Mouse (Mus musculus) layer of hippocampus, postnatal 10 days (tissue): Measurements from ENCODE around the gene Prickle4. TPM values are rescaled to one million over a fixed set of nuclear protein-coding genes. Genes with fewer than 3 reads are reported as not detected.
"Not testable (repeated sequence)": the region's sequence is repeated elsewhere in the genome, so short reads cannot be mapped to it uniquely, and the experiment has no call there.

Experiments
- DNase-seq, 2 experiments: peaks; one replicate each; pipeline ENCODE4 v3.0.0; 2021; ENCODE audit warnings: low spot score in 2 of 2
- total RNA-seq, 2 experiments: library from RNA; stranded (reverse); gene quantifications; 2 replicates each; pipeline ENCODE4 v1.2.3; 2021

The Prickle4 gene
- total RNA-seq, 2 experiments from 2014 or later, result 1.9 to 4.3 TPM

- peak; percentile 42 to 57 for DNase-seq
These were observed 22.0 kb downstream of the Prickle4 start for GRCm38 (mm10) chr17:47672311-47673111.

GRCm38 (mm10) chr17:47671988-47672310, 22.6 kb downstream of the Prickle4 start:
- DNase-seq, result no peak

- DNase-seq, result no peak
These were observed 25.4 kb downstream of the Prickle4 start for GRCm38 (mm10) chr17:47669166-47669565.

- DNase-seq, result no peak
These were observed 30.1 kb downstream of the Prickle4 start for GRCm38 (mm10) chr17:47664474-47664873.

- no peak for DNase-seq
These were observed 31.4 kb downstream of the Prickle4 start for GRCm38 (mm10) chr17:47663009-47663713.

GRCm38 (mm10) chr17:47658741-47659243, 35.7 kb downstream of the Prickle4 start:
- no peak for DNase-seq

- no peak for DNase-seq
These were observed 36.6 kb downstream of the Prickle4 start for GRCm38 (mm10) chr17:47657901-47658300.

GRCm38 (mm10) chr17:47655697-47656096, 38.8 kb downstream of the Prickle4 start:
- DNase-seq, result no peak

GRCm38 (mm10) chr17:47654346-47654745, 40.2 kb downstream of the Prickle4 start:
- not testable (repeated sequence) for DNase-seq

- no peak for DNase-seq
These were observed 42.6 kb downstream of the Prickle4 start for GRCm38 (mm10) chr17:47651953-47652352.

- no peak for DNase-seq
These were observed 45.6 kb downstream of the Prickle4 start for GRCm38 (mm10) chr17:47648966-47649365.

GRCm38 (mm10) chr17:47646683-47647082, 47.9 kb downstream of the Prickle4 start:
- peak; percentile 69 to 70 for DNase-seq

- DNase-seq, result no peak
These were observed 51.5 kb downstream of the Prickle4 start for GRCm38 (mm10) chr17:47642992-47643391.

Other genes starting within 250 kb of the Prickle4 start
- 10 to 100 TPM; 16.7 to 17.0 TPM for gene Taf8, start 192.4 kb downstream of the Prickle4 start, total RNA-seq
- 10 to 100 TPM; 34.7 to 39.6 TPM for gene Ccnd3, start 189.7 kb downstream of the Prickle4 start, total RNA-seq
- gene Bysl, start 83.2 kb downstream of the Prickle4 start, total RNA-seq, result 10 to 100 TPM; 24.5 to 24.9 TPM
- 10 to 100 TPM; 23.9 to 24.8 TPM for gene Med20, start 83.2 kb downstream of the Prickle4 start, total RNA-seq
- gene Gm20517, start 83.1 kb downstream of the Prickle4 start, total RNA-seq, result 10 to 100 TPM in 1 of 2 experiments, 1 to 10 TPM in 1; 6.6 to 10.1 TPM
- gene Usp49, start 64.0 kb downstream of the Prickle4 start, total RNA-seq, result 10 to 100 TPM; 11.3 to 13.2 TPM
- 100 to 1,000 TPM; 221 to 257 TPM for gene Tomm6, start 6.3 kb downstream of the Prickle4 start, total RNA-seq
- gene Frs3, start 5.7 kb downstream of the Prickle4 start, total RNA-seq, result 10 to 100 TPM; 31.2 to 31.4 TPM
- gene Gm21981, start 281 bp downstream of the Prickle4 start, total RNA-seq, result 1 to 10 TPM; 4.4 to 5.7 TPM
- gene Pgc, start 32.1 kb upstream of the Prickle4 start, total RNA-seq, result not detected
- gene Tfeb, start 42.3 kb upstream of the Prickle4 start, total RNA-seq, result 10 to 100 TPM in 1 of 2 experiments, 1 to 10 TPM in 1; 8.4 to 12.7 TPM
- gene Mdfi, start 140.0 kb upstream of the Prickle4 start, total RNA-seq, result 1 to 10 TPM; 1.3 to 2.0 TPM
- gene Foxp4, start 229.9 kb upstream of the Prickle4 start, total RNA-seq, result 10 to 100 TPM; 51.1 to 57.6 TPM